Mouse (Mus musculus) pancreas, adult 10 weeks (tissue): ENCODE results near the gene Poc5. TPM values are rescaled to one million over a fixed set of nuclear protein-coding genes. Genes with fewer than 3 reads are reported as not detected.

Experiments used
- polyA plus RNA-seq: library from polyadenylated mRNA; stranded (reverse); fragments of 350-450 nt; fragmentation: Illumina TruSeq; extraction: RNeasy Lipid Tissue Mini Kit (QIAGEN cat#74804); gene quantifications from one replicate; pipeline ENCODE4 v1.2.3, GENCODE M21; 2015; ENCODE audit warnings: low read depth, low replicate concordance; ENCODE audit not compliant: insufficient read depth

Gene Poc5
- polyA plus RNA-seq: 3.9 TPM

DNA sequence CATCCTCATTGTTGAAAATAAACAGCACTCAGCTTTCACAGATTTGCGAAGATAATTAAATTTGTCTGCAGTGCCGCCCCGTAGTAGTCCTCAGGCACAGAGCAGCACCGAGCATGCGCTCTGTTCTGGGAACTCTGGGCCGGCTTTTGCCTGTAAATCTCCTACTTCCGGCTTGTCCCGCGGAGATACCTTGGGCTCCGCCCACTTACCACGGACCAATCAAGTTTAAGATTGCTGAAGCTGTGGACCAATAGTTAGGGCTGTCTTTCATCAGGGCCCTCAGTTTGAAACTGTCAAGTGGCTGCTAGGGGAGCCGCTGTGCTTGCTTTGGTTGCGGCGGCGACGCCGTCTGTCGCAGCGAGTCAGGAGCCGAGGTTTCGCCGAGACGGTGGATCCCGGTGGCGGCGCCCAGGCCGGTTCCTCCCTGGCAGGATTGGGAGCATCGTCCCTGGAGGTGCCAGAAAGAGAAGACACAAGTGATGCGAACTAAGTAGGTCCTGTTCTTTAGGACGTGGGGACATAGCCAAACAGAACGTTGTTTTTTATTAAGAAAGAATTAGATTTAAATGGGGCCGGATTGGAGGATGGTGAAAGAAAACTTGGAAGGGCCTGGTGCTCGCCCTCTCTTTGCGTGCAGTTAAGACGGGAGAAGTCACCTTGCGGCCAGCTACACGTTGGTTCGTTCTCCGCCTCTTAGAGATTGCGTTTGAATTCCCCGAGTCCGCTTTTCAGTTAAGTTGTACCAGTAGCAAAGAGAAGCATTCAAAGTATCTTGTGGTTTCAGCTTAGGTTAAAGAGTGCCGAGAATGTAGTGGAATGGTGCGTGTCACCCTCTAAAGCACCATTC, at the start of gene Poc5:
Gene Poc5, plus strand, starts transcription at position 253 of the 847 bp plus-strand sequence.

Other genes starting within 250 kb of the Poc5 start
- gene Ankdd1b, start 82.9 kb downstream of the Poc5 start, polyA plus RNA-seq: not detected
- not detected for gene Gm17622, start 102.4 kb downstream of the Poc5 start, polyA plus RNA-seq
- 2.1 TPM for gene Polk, start 154.3 kb downstream of the Poc5 start, polyA plus RNA-seq
- gene Col4a3bp, start 154.3 kb downstream of the Poc5 start, polyA plus RNA-seq: 9.3 TPM